Mouse (Mus musculus): ENCODE data around the gene Arnt. TPM values are rescaled to one million over a fixed set of nuclear protein-coding genes. Genes with fewer than 3 reads are reported as not detected.

Arnt gene
- polyA plus RNA-seq, 1 experiment from 2014 or later: 43.5 TPM

DNA sequence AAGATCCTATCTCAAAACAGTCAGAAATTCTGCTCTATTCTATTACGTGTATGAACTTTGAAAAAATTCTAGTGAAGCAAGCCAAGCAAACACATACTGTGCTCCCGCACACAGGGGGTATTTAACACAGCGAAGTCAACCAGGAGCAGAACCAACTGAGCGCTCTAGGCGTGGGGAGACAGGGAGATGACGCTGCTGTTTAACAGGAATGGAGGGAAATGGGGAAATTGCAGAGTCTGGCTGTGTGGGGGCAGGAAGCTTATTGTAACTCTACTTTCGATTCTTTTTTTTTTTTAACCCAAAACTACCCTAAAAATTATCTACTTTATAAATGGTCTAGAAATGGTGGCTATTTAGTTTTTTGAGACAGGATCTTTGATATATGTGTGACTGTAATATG, 84.7 kb downstream of the Arnt start:
- no peaks in the 10 kb centered on the region for H3K27me3 ChIP-seq (ENCODE audit: low read depth, poor library complexity, severe bottlenecking)
- WGBS: 84% methylated on average over 7 of the region's 7 CpGs
- DNase-seq (ENCODE audit: low spot score): no peak
- peaks cover 14% of the 10 kb centered on the region for H3K4me1 ChIP-seq
- no peak overlapping the region for H3K27ac ChIP-seq
- no peaks in the 10 kb centered on the region for H3K9me3 ChIP-seq (replicated peaks)
- no peak overlapping the region for H3K4me3 ChIP-seq
- no peaks in the 10 kb centered on the region for H3K36me3 ChIP-seq

- no peaks in the 10 kb centered on the region for H3K9me3 ChIP-seq (replicated peaks)
- 83% methylated on average over 2 of the region's 2 CpGs for WGBS
- H3K4me3 ChIP-seq: no peak overlapping the region
- no peak overlapping the region; the same call in 1 of the 2 replicates for H3K27ac ChIP-seq
- no peak for DNase-seq (ENCODE audit: low spot score)
- peaks cover 14% of the 10 kb centered on the region for H3K4me1 ChIP-seq
- H3K36me3 ChIP-seq: no peaks in the 10 kb centered on the region
- H3K27me3 ChIP-seq (ENCODE audit: low read depth, poor library complexity, severe bottlenecking): no peaks in the 10 kb centered on the region
These were observed 85.1 kb downstream of the Arnt start for GRCm38 (mm10) chr3:95519315-95519714.

DNA sequence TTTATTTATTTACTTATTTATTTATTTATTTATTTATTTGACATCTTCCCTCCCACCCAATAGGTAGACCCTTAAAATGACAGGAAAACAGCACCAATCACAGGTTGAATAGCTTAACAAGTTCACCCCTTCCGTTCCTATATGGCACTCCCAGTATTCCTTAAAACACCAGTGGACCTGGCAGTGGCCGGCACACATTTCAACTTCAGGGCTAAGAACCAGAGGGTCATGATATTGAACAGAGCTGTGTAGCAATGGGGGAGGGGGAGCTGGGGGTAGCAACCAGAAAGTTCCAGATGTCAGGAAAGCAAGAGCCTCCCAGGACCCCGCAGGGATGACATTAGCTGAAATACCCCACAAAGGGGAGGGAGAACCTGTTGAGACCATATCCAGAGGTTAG, 85.9 kb downstream of the Arnt start:
- peaks cover 14% of the 10 kb centered on the region for H3K4me1 ChIP-seq
- no peaks in the 10 kb centered on the region for H3K36me3 ChIP-seq
- DNase-seq (ENCODE audit: low spot score): no peak
- 88% methylated on average over 3 of the region's 3 CpGs for WGBS
- H3K4me3 ChIP-seq: no peak overlapping the region
- H3K27me3 ChIP-seq (ENCODE audit: low read depth, poor library complexity, severe bottlenecking): no peaks in the 10 kb centered on the region
- H3K9me3 ChIP-seq (replicated peaks): no peaks in the 10 kb centered on the region
- no peak overlapping the region for H3K27ac ChIP-seq

- Histone ChIP-seq H3K9me3 (replicated peaks) (no peaks in the 10 kb centered on the region), H3K36me3 (no peaks in the 10 kb centered on the region), H3K27me3 (ENCODE audit: low read depth, poor library complexity, severe bottlenecking) (no peaks in the 10 kb centered on the region), H3K4me3 (no peak overlapping the region), H3K27ac (no peak overlapping the region), H3K4me1 (peaks cover 14% of the 10 kb centered on the region)
- no peak for DNase-seq (ENCODE audit: low spot score)
- 90% methylated on average over 10 of the region's 10 CpGs for whole genome bisulfite sequencing
These were observed 87.0 kb downstream of the Arnt start for GRCm38 (mm10) chr3:95521168-95521567.

GRCm38 (mm10) chr3:95523662-95524061, 89.5 kb downstream of the Arnt start:
- no peak for DNase-seq (ENCODE audit: low spot score)
- H3K4me1 ChIP-seq: peaks cover 3% of the 10 kb centered on the region; the same call in 1 of the 2 replicates
- H3K4me3 ChIP-seq: no peak overlapping the region
- H3K27ac ChIP-seq: no peak overlapping the region
- H3K36me3 ChIP-seq: no peaks in the 10 kb centered on the region
- H3K27me3 ChIP-seq (ENCODE audit: low read depth, poor library complexity, severe bottlenecking): no peaks in the 10 kb centered on the region
- 84% methylated on average over 3 of the region's 3 CpGs for whole genome bisulfite sequencing
- H3K9me3 ChIP-seq (replicated peaks): no peaks in the 10 kb centered on the region

- no peak for DNase-seq (ENCODE audit: low spot score)
These were observed 90.5 kb downstream of the Arnt start for GRCm38 (mm10) chr3:95524673-95525072.

DNA sequence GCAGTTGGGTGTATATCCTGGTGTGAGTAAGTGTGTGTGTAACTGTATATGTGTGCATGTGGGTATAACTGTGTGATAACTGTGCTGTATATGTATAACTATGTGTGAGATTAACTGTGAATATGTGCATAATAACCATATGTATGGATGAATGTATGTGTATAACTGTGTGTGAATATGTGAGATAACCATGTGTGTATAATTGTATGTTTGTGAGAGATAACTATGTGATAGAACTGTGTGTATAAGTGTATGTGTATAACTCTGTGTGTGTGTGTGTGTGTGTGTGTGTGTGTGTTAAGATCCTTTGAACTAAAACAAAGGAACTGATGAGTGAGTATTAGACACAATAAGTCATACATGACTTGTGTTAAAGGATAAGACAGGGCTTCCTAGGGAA, 91.9 kb downstream of the Arnt start:
- no peak for DNase-seq (ENCODE audit: low spot score)
- Histone ChIP-seq H3K4me1 (peaks cover 3% of the 10 kb centered on the region; the same call in 1 of the 2 replicates), H3K27ac (no peak overlapping the region), H3K9me3 (replicated peaks) (no peaks in the 10 kb centered on the region), H3K27me3 (ENCODE audit: low read depth, poor library complexity, severe bottlenecking) (no peaks in the 10 kb centered on the region), H3K36me3 (no peaks in the 10 kb centered on the region), H3K4me3 (no peak overlapping the region)

More at GRCm38 (mm10) chr3:95524673-95525072, 90.5 kb downstream of the Arnt start:
- 77% methylated on average over 2 of the region's 2 CpGs for WGBS
- Histone ChIP-seq H3K27me3 (ENCODE audit: low read depth, poor library complexity, severe bottlenecking) (no peaks in the 10 kb centered on the region), H3K9me3 (replicated peaks) (no peaks in the 10 kb centered on the region), H3K36me3 (no peaks in the 10 kb centered on the region), H3K27ac (no peak overlapping the region), H3K4me1 (peaks cover 3% of the 10 kb centered on the region; the same call in 1 of the 2 replicates), H3K4me3 (no peak overlapping the region)

DNA sequence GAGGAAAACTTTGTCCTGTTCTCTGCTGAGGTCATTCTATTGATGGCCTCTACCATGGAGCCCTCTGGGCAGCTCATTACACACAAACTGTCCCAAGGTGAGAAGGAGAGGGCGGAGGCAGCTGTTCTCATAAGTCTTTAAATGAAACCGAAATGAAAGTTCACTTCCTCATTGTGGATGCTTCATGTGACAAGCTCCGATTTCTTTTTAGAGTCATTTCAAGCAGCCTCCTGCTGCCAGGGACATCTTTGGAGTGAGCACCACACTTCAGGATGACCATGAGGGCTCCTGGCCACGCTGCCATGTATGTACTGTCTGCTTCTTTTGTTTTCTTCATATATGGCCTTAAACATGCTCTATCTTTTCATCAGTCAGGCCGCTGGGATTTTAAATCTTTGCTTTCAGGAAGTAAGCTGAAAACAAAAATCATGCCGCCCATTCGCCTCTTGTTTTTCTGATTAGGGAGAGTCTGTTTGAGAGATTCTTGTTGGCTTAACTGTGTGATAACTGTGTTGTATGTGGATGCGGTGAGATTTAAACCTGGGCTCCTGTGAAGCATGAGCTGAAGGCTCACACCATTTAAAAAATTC, 92.5 kb downstream of the Arnt start, which contains the start of gene Ctss:
Ctss (plus strand) TSS at position 165 of the 590 bp plus-strand sequence.
- Histone ChIP-seq H3K9me3 (replicated peaks) (no peaks in the 10 kb centered on the region), H3K27ac (no peak within 1 kb of the TSS), H3K4me1 (peaks cover 3% of the 10 kb centered on the region; the same call in 1 of the 2 replicates), H3K27me3 (ENCODE audit: low read depth, poor library complexity, severe bottlenecking) (no peaks in the 10 kb centered on the region), H3K36me3 (no peaks in the 10 kb centered on the region), H3K4me3 (no peak within 1 kb of the TSS)
- DNase-seq (ENCODE audit: low spot score): no peak
- WGBS: 95% methylated on average over 8 of the region's 8 CpGs

- Histone ChIP-seq H3K4me3 (no peak overlapping the region), H3K27me3 (ENCODE audit: low read depth, poor library complexity, severe bottlenecking) (no peaks in the 10 kb centered on the region)
These were observed 95.6 kb downstream of the Arnt start for GRCm38 (mm10) chr3:95529814-95530213.

GRCm38 (mm10) chr3:95531025-95531424, 96.8 kb downstream of the Arnt start:
- Histone ChIP-seq H3K4me1 (no peaks in the 10 kb centered on the region), H3K27ac (no peak overlapping the region), H3K9me3 (replicated peaks) (no peaks in the 10 kb centered on the region), H3K27me3 (ENCODE audit: low read depth, poor library complexity, severe bottlenecking) (no peaks in the 10 kb centered on the region), H3K36me3 (no peaks in the 10 kb centered on the region), H3K4me3 (no peak overlapping the region)
- no peak for DNase-seq (ENCODE audit: low spot score)
- 97% methylated on average over 1 of the region's 1 CpGs for WGBS

More at GRCm38 (mm10) chr3:95529814-95530213, 95.6 kb downstream of the Arnt start:
- H3K36me3 ChIP-seq: no peaks in the 10 kb centered on the region
- no peaks in the 10 kb centered on the region for H3K9me3 ChIP-seq (replicated peaks)
- DNase-seq (ENCODE audit: low spot score): no peak
- H3K27ac ChIP-seq: no peak overlapping the region
- WGBS: 92% methylated on average over 6 of the region's 6 CpGs
- H3K4me1 ChIP-seq: no peaks in the 10 kb centered on the region

- no peaks in the 10 kb centered on the region for H3K4me1 ChIP-seq
- no peaks in the 10 kb centered on the region for H3K27me3 ChIP-seq (ENCODE audit: low read depth, poor library complexity, severe bottlenecking)
- no peaks in the 10 kb centered on the region for H3K36me3 ChIP-seq
- WGBS: 92% methylated on average over 5 of the region's 5 CpGs
- H3K4me3 ChIP-seq: no peak overlapping the region
- no peak for DNase-seq (ENCODE audit: low spot score)
- H3K9me3 ChIP-seq (replicated peaks): no peaks in the 10 kb centered on the region
- no peak overlapping the region for H3K27ac ChIP-seq
These were observed 99.2 kb downstream of the Arnt start for GRCm38 (mm10) chr3:95533364-95533763.

DNA sequence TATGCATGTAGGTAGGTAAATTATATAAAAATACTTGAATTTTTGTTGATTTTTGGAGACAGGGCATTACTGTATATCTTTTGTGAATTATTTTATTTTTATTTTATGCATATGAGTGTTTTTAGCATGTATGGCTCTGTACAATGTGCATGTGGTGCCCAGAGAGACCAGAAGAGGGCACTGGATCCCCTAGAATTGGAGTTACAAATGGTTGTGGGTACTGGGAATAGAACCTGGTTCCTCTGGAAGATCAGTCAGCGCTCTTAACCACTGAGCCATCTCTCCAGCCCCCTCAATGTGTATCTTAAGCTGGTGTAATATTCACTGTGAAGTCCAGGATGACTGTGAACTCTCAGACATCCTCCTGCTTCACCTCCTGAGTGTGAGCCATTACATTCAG, 100.7 kb downstream of the Arnt start:
- WGBS: 77% methylated on average over 1 of the region's 1 CpGs
- Histone ChIP-seq H3K9me3 (replicated peaks) (no peaks in the 10 kb centered on the region), H3K36me3 (no peaks in the 10 kb centered on the region), H3K27ac (no peak overlapping the region), H3K4me3 (no peak overlapping the region), H3K27me3 (ENCODE audit: low read depth, poor library complexity, severe bottlenecking) (no peaks in the 10 kb centered on the region), H3K4me1 (no peaks in the 10 kb centered on the region)
- DNase-seq (ENCODE audit: low spot score): no peak

DNA sequence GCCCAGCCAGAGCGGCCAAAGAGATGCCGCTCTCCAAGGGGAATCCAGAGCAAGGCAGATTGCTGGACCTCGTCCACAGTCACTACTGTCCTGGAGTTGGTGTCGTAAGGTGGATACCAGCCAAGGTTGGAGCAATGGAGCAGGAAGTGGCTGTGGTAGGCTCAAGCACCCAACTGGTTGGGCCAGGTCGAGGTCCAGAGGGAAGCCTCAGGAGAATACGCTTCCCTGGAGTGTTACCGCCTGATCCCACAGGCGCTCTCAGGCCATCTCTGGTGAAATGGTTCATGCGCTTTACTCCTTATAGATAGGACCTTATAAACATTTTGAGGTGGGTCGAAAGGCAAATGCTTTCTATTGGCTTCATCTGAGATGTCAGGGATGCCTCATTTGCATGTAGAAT, 104.7 kb downstream of the Arnt start:
- WGBS: 90% methylated on average over 10 of the region's 10 CpGs
- Histone ChIP-seq H3K4me1 (no peaks in the 10 kb centered on the region), H3K9me3 (replicated peaks) (no peaks in the 10 kb centered on the region), H3K4me3 (no peak overlapping the region), H3K27me3 (ENCODE audit: low read depth, poor library complexity, severe bottlenecking) (no peaks in the 10 kb centered on the region), H3K27ac (no peak overlapping the region), H3K36me3 (no peaks in the 10 kb centered on the region)
- no peak for DNase-seq (ENCODE audit: low spot score)

- Histone ChIP-seq H3K9me3 (replicated peaks) (no peaks in the 10 kb centered on the region), H3K4me1 (no peaks in the 10 kb centered on the region), H3K36me3 (no peaks in the 10 kb centered on the region), H3K4me3 (no peak overlapping the region), H3K27me3 (ENCODE audit: low read depth, poor library complexity, severe bottlenecking) (no peaks in the 10 kb centered on the region), H3K27ac (no peak overlapping the region)
- WGBS: 88% methylated on average over 4 of the region's 4 CpGs
- no peak for DNase-seq (ENCODE audit: low spot score)
These were observed 105.6 kb downstream of the Arnt start for GRCm38 (mm10) chr3:95539837-95540236.
